Mouse (Mus musculus) hindbrain, embryonic 12.5 days (tissue): ENCODE results near the gene Sesn2. TPM values are rescaled to one million over a fixed set of nuclear protein-coding genes. Genes with fewer than 3 reads are reported as not detected.

Source experiments
- polyA plus RNA-seq: library from polyadenylated mRNA; unstranded; fragments of >200 nt; fragmentation: Nextera tagmentation; extraction: Ambion mirVana; gene quantifications from 2 replicates; pipeline ENCODE4 v1.2.1, GENCODE M21; 2016

Gene Sesn2
- polyA plus RNA-seq, 1 experiment from 2014 or later: 12.1 TPM

Other genes starting within 250 kb of the Sesn2 start
- gene Gmeb1, start 248.9 kb downstream of the Sesn2 start, polyA plus RNA-seq: 41.3 and 43.3 TPM in 2 replicates
- 53.6 and 58.5 TPM in 2 replicates for gene Taf12, start 236.1 kb downstream of the Sesn2 start, polyA plus RNA-seq
- 0.96 and 1.5 TPM in 2 replicates for gene Rab42, start 207.1 kb downstream of the Sesn2 start, polyA plus RNA-seq
- gene Trnau1ap, start 181.0 kb downstream of the Sesn2 start, polyA plus RNA-seq: 80.1 and 80.6 TPM in 2 replicates
- 65.8 and 67.5 TPM in 2 replicates for gene Rcc1, start 156.9 kb downstream of the Sesn2 start, polyA plus RNA-seq
- 18.4 and 19.7 TPM in 2 replicates for gene Phactr4, start 88.0 kb downstream of the Sesn2 start, polyA plus RNA-seq
- gene Med18, start 46.6 kb downstream of the Sesn2 start, polyA plus RNA-seq: 18.9 and 24.5 TPM in 2 replicates
- 1,136 and 1,234 TPM in 2 replicates for gene Atpif1, start 23.2 kb upstream of the Sesn2 start, polyA plus RNA-seq
- 159 and 164 TPM in 2 replicates for gene Dnajc8, start 25.0 kb upstream of the Sesn2 start, polyA plus RNA-seq
- 0.34 and 0.76 TPM in 2 replicates for gene Ptafr, start 53.6 kb upstream of the Sesn2 start, polyA plus RNA-seq
- 25.1 and 29.0 TPM in 2 replicates for gene Eya3, start 128.5 kb upstream of the Sesn2 start, polyA plus RNA-seq
- gene Xkr8, start 222.0 kb upstream of the Sesn2 start, polyA plus RNA-seq: 4.6 and 5.8 TPM in 2 replicates
- 1.3 and 1.7 TPM in 2 replicates for gene Smpdl3b, start 246.8 kb upstream of the Sesn2 start, polyA plus RNA-seq